Mouse (Mus musculus) gastrocnemius, adult 2 months (tissue): ENCODE data around the gene Cacna2d2. TPM values are rescaled to one million over a fixed set of nuclear protein-coding genes. Genes with fewer than 3 reads are reported as not detected.

ENCODE experiments used
- DNase-seq: peaks from one replicate; pipeline ENCODE4 v3.0.0; 2022
- H3K27ac ChIP-seq: fragments of 200-600 bp; 2 replicates; pipeline ENCODE4 v1.8.1; 2022; ENCODE audit warnings: mild to moderate bottlenecking
- H3K4me3 ChIP-seq: fragments of 200-600 bp; 2 replicates; pipeline ENCODE4 v1.8.1; 2022; ENCODE audit warnings: mild to moderate bottlenecking, moderate library complexity
- CTCF ChIP-seq: fragments of 200-600 bp; IDR thresholded peaks from 2 replicates; pipeline ENCODE4 v1.8.1; 2022; ENCODE audit warnings: antibody characterized with exemption, mild to moderate bottlenecking, moderate library complexity
- intact Hi-C: fragments of 180-260 bp; cut with DNase I; formaldehyde crosslinking; loops from one replicate; pipeline ENCODE4 v1.15.1; 2025
- long read RNA-seq, 2 experiments: library from polyadenylated mRNA; stranded (forward); transcript quantifications; one replicate each; pipeline ENCODE4 v2.0.0; 2021
- total RNA-seq, 2 experiments: library from RNA; stranded (reverse); gene quantifications; 2 replicates each; pipeline ENCODE4 v1.2.3; 2021

The Cacna2d2 gene
- under 1 TPM; 0.28 to 0.73 TPM for total RNA-seq
- long read RNA-seq, experiment 1: 0 reads
- long read RNA-seq, experiment 2: 0 reads

DNA sequence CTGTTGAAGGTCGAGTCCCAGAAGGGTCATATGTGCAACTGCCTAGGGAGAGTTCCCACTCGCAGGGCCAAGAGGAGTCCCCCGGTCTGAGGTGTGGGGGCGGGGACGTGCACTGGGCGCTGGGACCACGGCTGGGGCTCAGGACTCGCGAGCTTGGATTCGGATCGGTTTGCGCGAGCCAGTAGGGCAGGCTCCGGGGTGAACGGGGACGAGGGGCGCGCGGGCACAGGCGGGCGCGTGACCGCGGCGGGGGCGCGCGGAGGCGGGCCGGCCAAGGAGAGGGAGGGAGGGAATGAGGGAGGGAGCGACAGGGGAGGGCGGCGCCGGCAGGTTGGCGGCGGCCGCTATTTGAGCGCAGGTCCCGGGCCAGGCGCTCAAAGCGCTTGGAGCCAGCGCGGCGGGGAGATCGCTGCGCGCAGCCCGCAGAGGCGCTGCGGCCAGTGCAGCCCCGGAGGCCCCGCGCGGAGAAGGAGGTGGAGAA lies at the start of gene Cacna2d2:
Cacna2d2 (plus strand) TSS at position 122 of the 481 bp plus-strand sequence.
- intact Hi-C loops: no loop called here
- Histone ChIP-seq H3K27ac (peak within 1 kb of the TSS; percentile 57), H3K4me3 (peak within 1 kb of the TSS; percentile 81)
- TF ChIP-seq CTCF: no peak
- DNase-seq: peak; percentile 75

- Histone ChIP-seq H3K27ac (no peak overlapping the region), H3K4me3 (no peak overlapping the region)
- DNase-seq: no peak
- intact Hi-C loops: loop anchor here (1.0 kb wide), 1 partner anchor 36 kb away; no protein-coding TSS in a partner anchor
- no peak for TF ChIP-seq CTCF
Measured at GRCm38 (mm10) chr9:107354826-107355225, 44.6 kb upstream of the Cacna2d2 start.

DNA sequence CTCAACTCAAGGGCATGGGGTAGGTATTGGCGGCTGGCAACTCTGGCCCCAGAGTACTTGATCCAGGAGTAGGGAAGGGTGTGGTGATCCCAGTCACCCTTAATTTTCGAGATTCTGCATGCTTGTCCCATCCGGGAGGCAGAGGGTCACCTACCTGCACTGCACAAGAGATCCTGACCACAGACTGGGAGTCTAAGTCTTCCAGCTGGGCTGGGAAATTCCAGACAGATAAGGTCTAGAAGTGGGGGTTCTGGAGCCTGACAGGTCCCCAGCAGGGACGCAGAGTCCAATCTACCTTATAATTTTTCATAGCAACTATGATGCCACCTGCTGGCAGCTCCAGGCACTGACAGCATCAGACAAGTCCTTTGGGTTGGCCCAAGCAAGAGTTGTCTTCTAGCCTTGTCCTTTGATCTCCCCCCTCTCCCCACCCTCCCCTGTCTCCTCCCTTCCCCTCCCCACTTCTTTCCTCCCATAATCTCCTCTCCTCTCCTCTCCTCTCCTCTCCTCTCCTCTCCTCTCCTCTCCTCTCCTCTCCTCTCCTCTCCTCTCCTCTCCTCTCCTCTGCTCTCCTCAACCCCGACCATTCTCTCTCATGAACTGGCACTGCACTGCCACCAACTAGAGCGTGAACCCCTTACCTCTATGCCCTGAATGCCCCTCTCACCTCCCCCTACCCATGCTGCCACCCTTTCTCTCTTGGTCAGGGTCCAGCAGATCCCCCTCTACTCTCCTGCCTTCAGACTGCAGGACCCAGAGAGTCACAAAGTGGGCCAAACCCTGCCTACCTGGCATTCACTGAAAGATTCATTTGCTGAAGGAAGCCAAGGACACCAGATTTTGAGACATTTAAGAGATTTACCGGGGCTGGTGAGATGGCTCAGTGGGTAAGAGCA lies 43.3 kb upstream of the Cacna2d2 start:
- intact Hi-C loops: loop anchor here (1.0 kb wide), 2 partner anchors 37 to 62 kb away; no protein-coding TSS in a partner anchor
- DNase-seq: peak; percentile 72
- Histone ChIP-seq H3K4me3 (no peak overlapping the region), H3K27ac (no peak overlapping the region)
- TF ChIP-seq CTCF: peak; percentile 79

DNA sequence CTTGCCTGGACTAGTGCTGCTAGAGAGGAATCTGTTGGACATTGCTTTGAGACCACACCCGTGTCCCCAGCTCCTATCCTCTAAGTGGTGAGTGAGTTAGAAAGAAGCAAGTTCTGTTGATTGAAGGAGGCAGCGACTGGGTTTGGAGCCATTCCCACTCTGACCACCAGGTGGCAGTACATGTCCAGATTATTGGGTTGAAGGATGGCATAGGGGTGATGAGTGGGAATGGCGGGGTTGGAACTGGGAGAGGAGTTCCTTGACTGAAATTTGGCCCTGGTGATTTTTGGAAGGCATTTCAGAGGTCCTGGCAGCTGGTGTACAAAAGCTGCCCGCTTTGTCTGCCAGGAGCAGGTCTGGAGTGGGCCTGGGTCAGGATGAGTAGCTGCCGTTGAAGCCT lies 41.8 kb upstream of the Cacna2d2 start:
- TF ChIP-seq CTCF: no peak; the same call in 1 of the 2 replicates
- no peak overlapping the region for H3K4me3 ChIP-seq
- intact Hi-C loops: loop anchor here (2.0 kb wide), 1 partner anchor 157 kb away; no protein-coding TSS in a partner anchor
- peak; percentile 82 for DNase-seq
- no peak overlapping the region for H3K27ac ChIP-seq

DNA sequence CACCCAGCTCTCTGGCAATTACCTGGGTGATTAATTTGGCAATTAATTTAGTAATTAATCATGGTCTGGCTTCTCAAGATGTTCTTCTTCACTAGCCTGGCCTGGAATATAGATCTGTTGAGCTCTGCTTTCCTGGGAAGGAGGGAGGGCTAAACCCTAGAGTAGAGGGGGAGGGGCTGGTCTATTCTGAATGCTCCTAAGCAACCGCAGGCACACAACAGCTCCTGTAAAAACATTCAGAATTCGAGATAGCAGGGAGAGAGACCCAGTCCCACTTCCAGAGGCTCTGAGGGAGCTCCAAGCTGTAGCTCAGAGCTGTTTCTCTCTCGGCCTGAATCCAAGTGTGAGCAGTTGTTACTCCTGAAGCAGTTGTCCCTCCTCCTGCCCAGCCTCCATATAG lies 38.4 kb upstream of the Cacna2d2 start:
- no peak overlapping the region for H3K27ac ChIP-seq
- H3K4me3 ChIP-seq: no peak overlapping the region
- no peak for DNase-seq
- no peak for TF ChIP-seq CTCF
- intact Hi-C loops: no loop called here

- Histone ChIP-seq H3K4me3 (no peak overlapping the region), H3K27ac (no peak overlapping the region)
- TF ChIP-seq CTCF: peak; percentile 69
- intact Hi-C loops: loop anchor here (1.0 kb wide), 1 partner anchor 148 kb away; no protein-coding TSS in a partner anchor
- peak; percentile 58 for DNase-seq
Measured at GRCm38 (mm10) chr9:107366644-107367043, 32.8 kb upstream of the Cacna2d2 start.

GRCm38 (mm10) chr9:107368302-107368701 lies 31.1 kb upstream of the Cacna2d2 start:
- intact Hi-C loops: no loop called here

GRCm38 (mm10) chr9:107369270-107370105 lies 29.9 kb upstream of the Cacna2d2 start:
- DNase-seq: no peak
- intact Hi-C loops: loop anchor here (2.0 kb wide), 1 partner anchor 93 kb away; no protein-coding TSS in a partner anchor
- Histone ChIP-seq H3K4me3 (no peak overlapping the region), H3K27ac (no peak overlapping the region)
- no peak for TF ChIP-seq CTCF

More at GRCm38 (mm10) chr9:107368302-107368701, 31.1 kb upstream of the Cacna2d2 start:
- H3K4me3 ChIP-seq: no peak overlapping the region
- no peak for DNase-seq
- no peak overlapping the region for H3K27ac ChIP-seq
- TF ChIP-seq CTCF: no peak

- Histone ChIP-seq H3K4me3 (no peak overlapping the region), H3K27ac (no peak overlapping the region)
- no peak for TF ChIP-seq CTCF
- intact Hi-C loops: loop anchor here (2.0 kb wide), 1 partner anchor 93 kb away; no protein-coding TSS in a partner anchor
- no peak for DNase-seq
Measured at GRCm38 (mm10) chr9:107370106-107370463, 29.3 kb upstream of the Cacna2d2 start.

DNA sequence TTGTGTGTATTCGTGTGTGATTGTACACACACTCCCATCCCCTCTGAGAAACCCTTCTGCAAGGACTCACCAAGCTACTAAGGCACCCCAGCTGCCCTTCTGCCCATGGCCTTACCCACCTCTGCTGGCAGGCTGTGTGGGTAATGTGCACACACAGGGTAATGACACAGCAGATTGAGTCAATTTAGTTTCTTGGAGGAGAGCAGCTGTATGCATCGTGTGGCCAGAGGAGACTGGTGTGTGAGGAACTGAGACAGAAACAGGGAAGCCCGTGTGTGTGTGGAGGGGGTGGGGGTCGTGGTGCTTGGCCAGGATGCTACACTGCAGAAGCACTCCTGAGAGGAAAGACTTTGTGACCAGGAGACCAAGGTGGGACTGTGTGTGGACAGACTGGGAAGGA lies 27.0 kb upstream of the Cacna2d2 start:
- no peak for TF ChIP-seq CTCF
- no peak for DNase-seq
- H3K4me3 ChIP-seq: no peak overlapping the region
- no peak overlapping the region for H3K27ac ChIP-seq
- intact Hi-C loops: no loop called here

- intact Hi-C loops: no loop called here
- TF ChIP-seq CTCF: peak; percentile 21; the same call in 1 of the 2 replicates
- Histone ChIP-seq H3K27ac (no peak overlapping the region), H3K4me3 (no peak overlapping the region)
- no peak for DNase-seq
Measured at GRCm38 (mm10) chr9:107374623-107375022, 24.8 kb upstream of the Cacna2d2 start.

- DNase-seq: no peak
- no peak overlapping the region for H3K4me3 ChIP-seq
- TF ChIP-seq CTCF: no peak
- no peak overlapping the region for H3K27ac ChIP-seq
- intact Hi-C loops: no loop called here
Measured at GRCm38 (mm10) chr9:107375451-107375850, 24.0 kb upstream of the Cacna2d2 start.
